8 mouse cellular contexts compared by ENCODE assay signal in genomic region chr12:113981613-113982012, GRCm38 (mm10).
DNase-seq lines count a peak whose midpoint lies in the region; ATAC-seq and TF ChIP-seq lines count a peak whose summit lies in the region.
"Not testable (repeated sequence)": the region's sequence is repeated elsewhere in the genome, so short reads cannot be mapped to it uniquely, and the experiment has no call there.

No protein-coding gene starts in this region.

- not testable (repeated sequence) for ATAC-seq in liver, embryonic 14.5 days (ENCODE audit: insufficient read depth)

- not testable (repeated sequence) for H3K4me2 ChIP-seq in CH12.LX (ENCODE audit: insufficient read depth, low read depth, poor library complexity, severe bottlenecking); liver, embryonic 14.5 days (ENCODE audit: low read depth)

- H3K9me3 ChIP-seq in CH12.LX (replicated peaks; ENCODE audit: low read length); embryonic facial prominence, embryonic 10.5 days; liver, embryonic 14.5 days (ENCODE audit: control insufficient read depth, low read length): not testable (repeated sequence)

- intact Hi-C loops in heart, postnatal 10 days (cut with DNase I), result loop anchor here (2.0 kb wide), 1 partner anchor 67 kb away; no protein-coding TSS in a partner anchor

- dilution Hi-C loops in CH12.LX (cut with MboI; ENCODE audit: extremely low pct_ligation_motif_present, extremely low pct_unique_long_range_greater_than_20kb, low sequenced_read_pairs), result not testable (repeated sequence)

- TF ChIP-seq RAD21 in CH12.LX (IDR thresholded peaks at IDR 0.05; ENCODE audit: low read depth, low read length), result peak; percentile 20; the same call in 1 of the 2 replicates

- not testable (repeated sequence) for TF ChIP-seq POLR2A in CH12.LX (IDR thresholded peaks at IDR 0.05; ENCODE audit: low read depth, low read length); bone marrow macrophage, adult 2 months (IDR thresholded peaks at IDR 0.05; ENCODE audit: borderline replicate concordance, low read depth, low read length)

- TF ChIP-seq EP300 in CH12.LX (IDR thresholded peaks at IDR 0.05; ENCODE audit: low read length); liver, embryonic 14.5 days (IDR thresholded peaks at IDR 0.05; ENCODE audit: low read depth): not testable (repeated sequence)

- not testable (repeated sequence) for H3K27ac ChIP-seq in CH12.LX (ENCODE audit: insufficient read depth, low read depth); bone marrow macrophage, adult 2 months (ENCODE audit: insufficient read depth, low read depth, low read length); embryonic facial prominence, embryonic 10.5 days (replicated peaks); liver, embryonic 14.5 days

- not testable (repeated sequence) for H3K4me3 ChIP-seq in CH12.LX (replicated peaks in 1 of 3; ENCODE audit: low read depth in 2 of 3, low read length in 2 of 3, poor library complexity in 1 of 3); bone marrow macrophage, adult 2 months (ENCODE audit: insufficient read depth, low read length); embryonic facial prominence, embryonic 10.5 days; liver, embryonic 14.5 days (ENCODE audit: insufficient read depth in 1 of 2, low read depth in 2 of 2, low read length in 2 of 2)

- in situ Hi-C loops in CH12.LX (cut with MboI; ENCODE audit: low pct_ligation_motif_present, low pct_unique_long_range_greater_than_20kb, low sequenced_read_pairs), result not testable (repeated sequence)

- not testable (repeated sequence) for H3K79me2 ChIP-seq in CH12.LX (replicated peaks; ENCODE audit: control insufficient read depth, extremely low read depth, insufficient read depth, poor library complexity, severe bottlenecking)

- H3K9ac ChIP-seq in CH12.LX (ENCODE audit: insufficient read depth, low read depth); liver, embryonic 14.5 days (replicated peaks): not testable (repeated sequence)

- H3K36me3 ChIP-seq in CH12.LX (replicated peaks in 1 of 2; ENCODE audit: control insufficient read depth in 1 of 2, insufficient read depth in 1 of 2, low read length in 1 of 2); embryonic facial prominence, embryonic 10.5 days (replicated peaks); liver, embryonic 14.5 days (replicated peaks; ENCODE audit: control insufficient read depth, insufficient read depth, low read depth): not testable (repeated sequence)

- H3K4me1 ChIP-seq in CH12.LX (ENCODE audit: control insufficient read depth in 1 of 2, insufficient read depth in 2 of 2); bone marrow macrophage, adult 2 months (ENCODE audit: control insufficient read depth, insufficient read depth, low read length); embryonic facial prominence, embryonic 10.5 days; liver, embryonic 14.5 days (replicated peaks; ENCODE audit: control insufficient read depth in 2 of 2, insufficient read depth in 2 of 2, low read length in 1 of 2): not testable (repeated sequence)

- peak; percentile 46 to 55; a peak in 3 of 4 replicates for TF ChIP-seq CTCF in CH12.LX (conservative IDR thresholded peaks at IDR 0.05 in 1 of 2, IDR thresholded peaks at IDR 0.05 in 1 of 2; ENCODE audit: low read depth in 2 of 2, low read length in 2 of 2)
- peak; percentile 46 for TF ChIP-seq CTCF in bone marrow macrophage, adult 2 months (IDR thresholded peaks at IDR 0.05; ENCODE audit: low read depth, low read length)
- peak; percentile 62 for TF ChIP-seq CTCF in liver, embryonic 14.5 days (IDR thresholded peaks at IDR 0.05; ENCODE audit: low read depth)

- 39% methylated on average over 10 of the region's 10 CpGs for WGBS in embryonic facial prominence, embryonic 10.5 days
- WGBS in liver, embryonic 14.5 days (ENCODE audit: insufficient replicate concordance), result 25% methylated on average over 10 of the region's 10 CpGs

- DNase-seq in CH12.LX (ENCODE audit: extremely low read depth), result peak; percentile 29
- DNase-seq in embryonic facial prominence, embryonic 10.5 days (ENCODE audit: low spot score), result peak; percentile 35
- DNase-seq in heart, postnatal 10 days, result peak; percentile 60 to 75
- peak; percentile 93 to 94 for DNase-seq in kidney, postnatal 4 days
- DNase-seq in liver, embryonic 14.5 days (ENCODE audit: low read depth in 3 of 3, low spot score in 3 of 3), result not testable (repeated sequence)
- peak; percentile 56 for DNase-seq in ovary, postnatal 36 days (ENCODE audit: low spot score)
- peak; percentile 72 to 94 for DNase-seq in thymus, postnatal 10 days (ENCODE audit: low spot score in 2 of 2)

- not testable (repeated sequence) for H3K27me3 ChIP-seq in CH12.LX (replicated peaks); embryonic facial prominence, embryonic 10.5 days (replicated peaks; ENCODE audit: low read depth, poor library complexity, severe bottlenecking); liver, embryonic 14.5 days (ENCODE audit: control insufficient read depth, insufficient read depth, low read length)

TF ChIP-seq in CH12.LX, 34 proteins besides CTCF, POLR2A, EP300 and RAD21:
- TF ChIP-seq SMC3 (IDR thresholded peaks at IDR 0.05; ENCODE audit: low read depth, low read length), result peak; percentile 9; the same call in 1 of the 2 replicates
